Mouse (Mus musculus): ENCODE data around the gene Hspe1.
"Not testable (repeated sequence)": the region's sequence is repeated elsewhere in the genome, so short reads cannot be mapped to it uniquely, and the experiment has no call there.

The Hspe1 gene

DNA sequence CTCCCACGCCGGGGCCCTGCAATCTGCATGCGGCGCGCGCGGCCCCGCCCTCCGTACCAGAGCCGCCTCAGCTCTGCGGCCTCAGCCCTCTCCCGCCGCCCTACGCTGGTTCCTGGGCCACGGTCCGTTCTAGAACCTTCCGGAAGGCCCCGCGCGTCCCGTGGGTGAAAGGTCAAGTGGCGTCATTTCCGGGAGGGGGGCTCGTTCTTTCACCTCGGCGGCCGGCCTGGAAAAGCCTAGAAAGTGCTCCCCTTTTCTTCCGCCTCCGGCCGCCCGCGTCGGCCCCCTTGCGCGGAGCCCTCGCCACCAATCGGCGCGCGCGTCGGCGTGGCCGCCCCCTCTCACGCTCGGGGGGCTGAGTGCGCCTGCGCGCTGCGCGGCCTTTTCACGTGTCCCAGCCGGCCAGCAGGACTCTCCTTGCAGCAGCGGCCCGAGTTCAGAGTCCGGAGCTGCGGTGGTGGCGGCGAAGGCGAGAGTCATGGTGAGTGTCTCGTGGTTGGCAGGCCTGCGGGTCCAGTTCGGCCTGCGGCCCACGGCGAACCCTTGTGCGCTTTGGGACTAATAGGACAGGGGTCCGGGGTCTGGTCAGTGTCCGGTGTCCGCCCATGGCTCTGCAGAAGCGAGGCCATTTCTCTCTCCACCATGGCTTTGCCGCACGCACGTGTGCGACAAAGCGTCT lies at the start of gene Hspe1, which contains the start of gene Hspd1:
TSS of gene Hspe1 (plus strand) at position 201 of the 679 bp plus-strand sequence.
TSS of gene Hspd1 (minus strand) at position 312 of the 679 bp plus-strand sequence.
- DNase-seq = peak; percentile 99

DNA sequence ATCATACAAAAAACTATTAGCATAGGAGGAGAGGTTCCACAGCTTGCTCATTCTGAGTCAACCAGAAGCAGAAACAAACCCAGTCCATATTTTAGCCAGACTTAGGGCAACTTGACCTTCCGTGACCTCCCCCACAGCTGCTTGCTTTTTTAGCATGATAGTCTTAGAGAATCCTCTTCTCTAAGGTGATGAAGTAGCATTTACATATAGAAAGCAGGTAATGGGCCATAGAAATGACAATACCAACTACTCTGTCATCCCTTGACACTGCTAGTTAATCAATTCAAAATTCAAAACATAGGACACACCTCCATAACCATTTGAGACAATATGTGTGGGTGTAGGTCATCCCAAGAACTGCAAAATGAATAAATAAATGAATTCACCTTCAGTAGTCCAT lies 48.0 kb upstream of the Hspe1 start:
- DNase-seq = no peak

DNA sequence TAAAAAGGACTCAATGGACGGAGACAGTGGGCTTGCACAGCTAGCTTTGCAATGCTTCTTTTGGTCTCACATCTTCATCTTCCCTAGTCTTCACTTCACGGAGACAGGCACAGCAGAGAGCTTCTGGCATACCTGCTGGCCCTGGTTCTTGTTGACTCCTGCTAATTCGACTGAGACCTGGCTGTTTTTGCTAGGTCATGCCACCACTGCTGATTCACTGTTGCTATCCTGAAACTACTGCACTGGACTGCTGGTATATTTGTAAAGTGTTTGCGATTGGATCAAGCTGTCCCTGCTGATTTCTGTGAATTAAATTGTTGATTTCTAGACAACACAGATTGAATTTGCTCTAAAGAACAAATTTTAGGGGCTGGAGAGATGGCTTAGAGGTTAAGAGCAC lies 46.2 kb upstream of the Hspe1 start:
- DNase-seq = no peak

DNA sequence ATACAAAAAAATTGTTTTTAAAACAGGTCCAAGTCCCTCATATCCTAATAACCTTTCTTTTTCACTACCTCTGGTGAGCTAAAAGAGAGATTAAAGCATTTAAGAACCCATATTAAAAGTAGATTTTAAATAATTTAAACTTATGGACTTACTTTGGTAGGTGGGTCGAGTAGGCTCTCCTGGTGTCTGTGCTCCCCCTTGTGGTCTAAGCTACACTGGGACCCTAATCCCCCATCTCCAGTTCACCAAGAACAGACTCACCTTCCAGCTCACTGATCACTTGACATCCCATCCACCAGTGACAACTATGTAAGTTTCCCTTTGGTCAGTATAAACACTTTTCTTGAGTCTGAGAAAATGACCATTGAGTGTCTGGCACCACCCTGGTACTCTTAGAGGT lies 45.7 kb upstream of the Hspe1 start:
- no peak for DNase-seq

DNA sequence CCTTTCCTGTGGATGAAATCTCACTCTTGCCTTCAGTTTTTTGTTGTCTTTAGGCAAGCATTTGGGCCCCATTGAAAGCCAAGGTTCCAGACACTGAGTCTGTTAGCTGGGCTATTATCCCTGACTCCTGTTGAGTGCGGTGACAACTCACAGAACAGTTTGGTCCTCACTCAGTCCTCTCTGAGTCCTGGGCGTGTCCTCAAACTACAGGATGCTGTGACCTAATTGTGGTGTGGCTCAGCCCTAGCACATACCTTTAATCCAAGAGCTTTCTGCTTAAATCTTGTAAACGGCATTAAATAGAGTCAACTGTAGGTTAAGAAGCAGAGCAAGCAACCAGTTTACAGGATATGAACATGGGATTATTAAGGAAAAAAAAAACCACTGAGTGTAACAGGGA lies 44.8 kb upstream of the Hspe1 start:
- DNase-seq = no peak

DNA sequence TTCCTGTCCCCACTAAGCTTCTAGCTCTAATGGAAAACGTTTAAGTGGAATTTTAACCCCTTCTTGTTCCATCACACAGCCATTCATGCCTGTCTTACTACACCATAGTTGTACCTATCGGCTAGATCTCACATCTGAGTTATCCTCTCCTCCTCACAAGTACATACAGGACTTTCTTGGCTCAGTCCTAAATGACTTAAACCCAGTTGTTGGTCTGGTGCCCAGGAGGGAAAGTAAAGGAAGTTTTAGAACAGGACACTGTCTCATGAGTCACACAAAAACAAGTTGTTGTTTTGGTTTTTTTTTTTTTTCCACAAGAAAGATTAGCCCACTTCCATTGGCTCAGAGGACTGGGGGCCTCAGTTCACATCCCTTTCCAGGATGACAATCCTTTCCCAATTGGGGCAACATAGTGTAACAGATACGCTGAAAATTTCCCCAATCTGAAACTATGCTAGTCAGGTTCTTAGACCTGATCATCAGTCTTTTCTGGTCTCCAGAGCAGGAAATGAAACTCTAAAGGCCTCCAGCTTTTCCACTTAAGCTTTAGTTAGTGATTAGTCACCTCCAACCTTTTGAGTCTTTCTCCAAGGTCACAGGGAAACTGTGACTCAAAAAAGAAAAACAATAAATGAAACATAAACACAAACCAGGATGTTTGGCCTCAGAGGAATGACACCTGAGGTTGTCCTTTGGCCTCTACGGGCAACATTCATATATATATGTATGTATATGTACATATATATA lies 38.9 kb upstream of the Hspe1 start:
- no peak for DNase-seq

DNA sequence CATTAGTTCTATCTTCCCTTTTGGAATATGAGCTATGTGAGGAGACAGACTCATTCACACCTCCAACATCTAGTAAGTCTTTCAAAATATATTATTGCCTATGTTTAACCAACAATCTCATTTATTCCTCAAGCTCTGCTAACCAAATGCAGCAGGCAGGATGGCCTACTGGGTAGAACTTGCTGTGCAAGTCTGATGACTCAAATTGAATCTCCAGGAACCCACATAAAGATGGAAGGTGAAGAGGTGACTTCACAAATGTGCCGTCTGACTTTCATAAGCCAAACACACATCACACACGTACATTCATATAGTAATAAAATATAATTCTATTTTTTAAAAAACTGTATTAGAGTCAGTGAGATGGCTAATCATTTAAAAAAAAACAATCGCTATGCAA lies 36.3 kb upstream of the Hspe1 start:
- DNase-seq = no peak

DNA sequence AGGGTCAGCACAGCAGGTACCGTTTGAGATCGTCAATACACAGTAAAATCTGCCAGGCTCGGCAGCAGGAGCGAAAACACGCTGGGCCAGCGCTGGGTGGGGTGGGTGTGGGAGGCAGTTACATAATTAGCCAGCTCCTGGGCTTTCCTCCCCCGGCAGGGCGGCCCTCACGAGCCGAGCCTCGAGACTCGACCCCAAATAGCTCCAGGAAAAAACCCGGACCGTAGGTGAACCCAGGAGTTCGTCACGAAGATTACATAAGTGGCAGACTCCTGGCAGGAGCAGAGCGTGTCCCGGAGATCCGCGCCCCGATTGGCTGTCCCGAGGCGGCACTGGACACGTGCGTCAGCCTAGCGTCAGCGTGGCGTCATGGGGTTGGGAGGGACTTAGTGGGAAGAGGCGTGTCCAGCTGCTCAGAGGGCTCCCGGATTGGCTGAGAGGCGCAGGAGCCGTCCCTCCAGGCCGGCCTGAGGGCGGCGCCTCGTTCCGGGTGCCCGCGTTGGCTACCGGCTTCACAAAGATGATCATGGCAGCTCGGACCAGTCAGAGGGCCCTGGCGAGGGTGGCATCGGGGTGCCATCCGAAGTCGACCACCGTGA lies 35.5 kb upstream of the Hspe1 start, which contains the start of gene Coq10b:
TSS of gene Coq10b (plus strand) at position 416 of the 599 bp plus-strand sequence.
- peak; percentile 99 for DNase-seq

DNA sequence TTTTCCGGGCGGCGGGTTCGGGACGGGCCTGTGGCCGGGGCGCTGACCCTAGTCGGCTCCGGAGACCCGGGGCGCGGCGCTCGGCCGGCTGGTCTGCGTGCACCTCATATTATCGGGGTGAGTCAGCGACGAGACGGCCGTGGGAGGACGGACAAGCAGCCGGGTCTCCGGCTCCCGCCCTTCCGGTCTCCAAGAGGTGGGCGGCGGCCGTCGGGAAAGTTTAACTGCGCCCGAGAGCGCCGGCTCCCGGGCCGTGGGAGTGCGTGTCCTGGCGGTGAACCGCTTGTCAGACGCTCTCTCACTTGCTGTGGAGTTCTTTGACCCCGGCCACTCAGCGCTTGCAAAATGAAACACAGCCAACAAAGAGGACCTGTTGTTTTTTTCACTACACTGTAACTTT lies 34.9 kb upstream of the Hspe1 start:
- DNase-seq = peak; percentile 75

DNA sequence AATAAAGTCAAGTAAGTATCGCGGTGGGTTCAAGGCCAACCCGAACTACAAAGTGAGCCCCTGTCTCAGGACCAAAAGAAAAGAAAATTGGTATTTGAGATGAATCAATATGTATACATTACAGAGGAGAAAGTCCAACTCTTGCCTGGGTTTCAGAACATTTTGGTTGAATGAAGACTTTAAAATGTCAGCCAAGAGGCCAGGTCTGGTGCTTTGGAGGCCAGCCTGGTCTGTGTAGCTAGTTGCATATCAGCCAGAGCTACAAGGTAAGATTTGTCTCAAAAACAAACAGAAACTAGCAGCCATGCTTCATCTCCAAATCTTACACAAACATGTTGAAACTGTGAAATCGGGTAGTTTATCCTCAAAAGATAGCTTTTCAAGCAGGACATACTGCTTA lies 34.3 kb upstream of the Hspe1 start:
- no peak for DNase-seq

DNA sequence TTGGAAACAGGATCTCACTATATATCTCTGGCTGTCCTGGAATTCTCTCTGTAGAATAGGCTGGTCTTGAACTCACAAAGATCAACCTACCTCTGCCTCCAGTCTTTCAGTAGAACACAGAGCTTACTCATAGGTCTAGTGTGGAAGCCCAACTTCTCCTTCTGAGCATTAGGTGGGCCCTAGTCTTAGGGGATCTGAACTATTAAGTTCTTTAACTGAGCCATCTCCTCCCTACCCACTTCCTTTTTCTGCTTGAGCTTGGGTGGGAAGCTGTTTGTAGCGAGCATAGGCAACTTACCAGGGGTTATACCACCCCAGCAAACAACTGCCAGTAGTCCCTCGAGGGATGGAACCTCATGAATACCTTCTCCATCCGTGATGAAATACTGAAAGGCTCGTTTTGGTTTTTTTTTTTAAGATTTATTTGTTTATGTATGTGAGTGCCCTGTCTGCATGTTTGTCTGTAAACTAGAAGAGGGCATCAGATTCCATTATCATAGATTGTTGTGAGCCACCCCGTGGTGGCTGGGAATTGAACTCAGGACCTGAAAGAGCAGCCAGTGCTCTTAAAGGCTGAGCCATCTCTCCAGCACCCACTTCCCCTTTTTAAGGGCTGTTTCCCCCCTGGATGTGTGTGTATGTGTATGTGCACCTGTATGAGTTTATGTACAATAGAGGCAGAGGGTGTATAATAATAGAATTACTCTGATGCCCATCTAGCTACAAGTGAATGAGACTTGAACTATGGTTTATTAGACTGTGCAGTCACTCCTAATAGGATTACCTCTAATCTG lies 32.4 kb upstream of the Hspe1 start:
- DNase-seq = no peak

DNA sequence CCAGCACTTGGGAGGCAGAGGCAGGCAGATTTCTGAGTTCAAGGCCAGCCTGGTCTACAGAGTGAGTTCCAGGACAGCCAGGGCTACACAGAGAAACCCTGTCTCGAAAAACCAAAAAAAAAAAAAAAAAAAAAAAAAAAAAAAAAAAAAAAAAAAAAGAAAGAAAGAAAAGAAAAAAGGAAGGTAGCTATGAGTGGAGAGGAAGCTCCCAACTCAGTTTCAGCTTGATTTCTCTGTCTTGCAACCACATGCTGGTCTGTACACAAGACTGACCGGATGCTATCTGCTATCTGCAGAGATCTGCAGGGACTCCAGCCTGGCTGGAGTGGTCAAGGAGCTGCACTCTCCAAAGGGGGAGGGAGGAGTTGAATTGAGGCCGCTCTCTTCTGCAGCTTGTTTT lies 29.5 kb upstream of the Hspe1 start:
- not testable (repeated sequence) for DNase-seq

DNA sequence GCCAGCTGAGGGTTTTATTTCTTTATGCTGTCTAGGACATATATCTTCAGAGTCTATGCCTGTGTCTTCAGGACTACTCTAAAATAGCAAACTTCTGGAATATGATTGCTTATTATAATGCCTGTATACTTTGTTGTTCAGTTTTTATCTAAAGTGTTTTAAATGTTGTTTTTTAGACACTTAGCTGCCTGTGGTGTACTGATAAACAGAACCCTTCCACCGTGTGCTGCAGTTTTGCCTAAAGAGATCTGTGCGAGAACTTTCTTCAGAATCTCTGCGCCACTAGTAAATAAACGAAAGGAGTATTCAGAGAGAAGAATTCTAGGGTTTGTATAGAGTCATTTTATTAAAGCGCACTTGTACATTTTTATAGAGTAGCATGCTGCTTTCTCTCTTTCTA lies 26.8 kb upstream of the Hspe1 start:
- no peak for DNase-seq

DNA sequence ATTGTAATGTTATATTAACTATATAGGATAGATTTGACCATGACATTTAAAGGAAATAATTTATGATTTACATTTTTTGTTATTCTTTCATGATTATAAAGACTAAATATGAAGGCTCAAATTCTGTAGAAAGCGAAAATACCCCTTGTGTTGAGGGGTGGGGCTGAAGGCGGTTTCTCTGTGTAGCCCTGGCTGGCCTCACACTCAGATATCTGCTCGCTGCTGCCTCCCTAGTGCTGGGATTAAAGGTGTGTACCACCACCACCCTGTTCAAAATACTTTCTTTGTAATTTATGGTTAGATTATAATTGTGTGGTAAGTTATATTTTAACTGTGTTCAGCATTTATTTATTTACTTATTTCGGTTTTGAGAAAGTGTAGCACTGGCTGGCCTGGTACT lies 26.2 kb upstream of the Hspe1 start:
- no peak for DNase-seq

DNA sequence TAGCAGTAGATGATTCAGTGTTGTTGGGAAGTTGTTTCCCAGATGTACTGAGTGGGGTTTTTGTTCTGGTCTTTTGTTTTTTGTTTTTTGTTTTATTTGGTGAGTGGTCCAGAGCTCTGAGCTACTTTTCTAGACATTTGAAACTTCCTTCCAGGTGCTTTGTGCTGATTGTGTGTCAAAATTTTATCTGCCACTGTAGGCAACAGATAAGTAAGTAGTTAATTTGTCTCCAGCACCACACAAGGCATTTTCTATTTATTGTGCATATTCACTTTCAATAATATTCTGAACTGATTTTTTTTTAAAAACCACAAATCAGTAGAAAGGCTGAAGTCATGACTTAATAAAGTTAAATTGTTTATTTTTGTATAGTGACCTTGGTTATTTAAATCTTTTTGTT lies 15.6 kb upstream of the Hspe1 start:
- not testable (repeated sequence) for DNase-seq

DNA sequence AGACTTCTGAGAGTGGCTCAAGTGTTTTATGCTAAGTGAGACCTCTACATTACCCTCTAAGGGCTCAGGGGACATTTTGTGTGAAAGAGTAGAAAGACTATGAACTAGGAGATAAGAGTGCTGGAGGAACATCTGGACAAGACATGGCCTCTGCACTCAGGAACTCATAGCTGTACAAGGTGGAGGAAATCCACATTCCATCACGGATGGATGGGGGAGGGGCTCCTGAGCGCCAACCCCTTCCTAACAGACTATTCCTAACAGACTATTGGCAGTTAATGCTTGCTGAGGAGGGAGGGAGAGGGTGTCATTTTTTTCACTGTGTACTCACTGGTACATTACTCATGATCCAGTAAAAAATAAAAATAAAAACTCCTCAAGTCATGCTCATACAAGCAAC lies 13.2 kb upstream of the Hspe1 start:
- peak; percentile 26 for DNase-seq

DNA sequence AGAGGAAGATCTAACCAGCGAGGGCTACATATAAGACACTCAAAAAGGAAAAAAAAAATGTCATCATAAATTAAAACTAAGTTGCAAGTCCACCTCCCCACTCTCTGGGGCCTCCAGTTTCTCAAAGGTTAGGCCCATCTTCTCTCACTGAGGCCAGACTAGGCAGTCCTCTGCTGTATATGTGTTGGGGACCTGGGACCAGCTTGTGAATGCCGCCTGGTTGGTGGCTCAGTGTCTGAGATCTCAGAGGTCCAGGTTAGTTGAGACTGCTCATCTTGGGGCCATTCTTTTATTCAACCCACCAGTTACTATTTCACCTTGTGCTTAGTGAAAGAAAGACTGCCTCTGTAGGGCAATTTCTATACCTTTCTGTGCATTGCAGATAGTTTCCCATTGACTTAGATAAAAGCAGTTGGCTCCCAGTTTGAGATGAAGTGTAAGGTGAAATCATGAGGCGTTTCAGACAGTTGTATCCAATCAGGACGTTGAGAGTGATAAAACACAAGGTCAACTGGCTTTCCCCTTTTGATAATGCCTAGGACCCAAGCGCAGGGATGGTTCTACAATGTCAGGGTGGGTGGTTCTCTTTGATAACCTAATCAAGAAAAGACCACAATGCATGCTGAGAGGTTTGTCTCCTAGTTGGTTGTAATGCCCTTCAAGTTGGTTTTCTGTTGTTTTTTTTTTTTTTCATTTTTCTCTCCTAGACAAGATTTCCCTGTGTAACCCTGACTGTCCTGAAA lies 12.1 kb upstream of the Hspe1 start:
- DNase-seq = no peak

DNA sequence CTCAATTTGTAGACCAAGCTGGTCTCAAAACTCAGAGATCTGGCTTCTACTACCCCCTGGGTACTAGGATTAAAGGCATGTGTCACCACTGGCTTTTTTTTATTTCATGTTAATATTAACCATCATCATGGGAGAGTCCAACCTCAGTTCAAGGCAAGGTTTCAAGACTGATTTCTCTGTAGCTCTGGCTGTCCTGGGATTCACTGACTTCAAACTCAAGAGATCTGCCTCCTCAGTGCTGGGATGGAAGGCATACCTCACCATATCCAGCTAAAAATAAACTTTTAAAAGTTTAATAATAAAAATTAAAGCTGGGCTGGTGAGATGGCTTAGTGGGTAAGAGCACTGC lies 11.6 kb upstream of the Hspe1 start:
- no peak for DNase-seq

DNA sequence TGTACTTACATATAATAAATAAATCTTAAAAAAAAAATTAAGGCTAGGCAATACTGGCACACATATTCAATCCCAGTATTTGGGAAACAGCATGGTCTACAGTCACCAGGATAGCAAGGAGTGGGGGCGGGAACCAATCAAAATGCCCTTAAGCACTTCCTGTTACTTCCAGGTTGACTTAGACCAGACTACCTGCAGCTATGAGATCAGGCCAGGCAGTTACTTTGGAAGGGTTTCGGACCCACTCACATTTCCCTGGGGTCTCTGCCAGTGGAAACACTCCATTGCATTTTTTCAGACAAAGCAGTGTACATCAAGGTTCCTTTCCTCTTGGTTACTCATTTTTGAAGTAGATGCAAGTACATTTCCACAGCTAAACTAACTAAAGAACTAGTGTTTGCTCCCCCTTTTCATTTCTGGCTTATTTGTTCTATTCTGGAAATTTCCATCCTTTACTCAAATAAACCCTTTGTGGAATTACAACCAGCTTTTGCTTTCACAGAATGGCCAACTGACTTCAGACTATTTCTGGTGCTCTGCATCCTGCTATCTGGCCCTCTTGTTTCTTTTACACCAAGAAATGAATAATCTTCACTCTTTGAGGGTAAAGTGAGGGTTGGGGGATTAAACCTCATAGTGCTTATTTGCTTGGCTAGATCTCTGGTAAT lies 10.9 kb upstream of the Hspe1 start:
- DNase-seq = no peak

DNA sequence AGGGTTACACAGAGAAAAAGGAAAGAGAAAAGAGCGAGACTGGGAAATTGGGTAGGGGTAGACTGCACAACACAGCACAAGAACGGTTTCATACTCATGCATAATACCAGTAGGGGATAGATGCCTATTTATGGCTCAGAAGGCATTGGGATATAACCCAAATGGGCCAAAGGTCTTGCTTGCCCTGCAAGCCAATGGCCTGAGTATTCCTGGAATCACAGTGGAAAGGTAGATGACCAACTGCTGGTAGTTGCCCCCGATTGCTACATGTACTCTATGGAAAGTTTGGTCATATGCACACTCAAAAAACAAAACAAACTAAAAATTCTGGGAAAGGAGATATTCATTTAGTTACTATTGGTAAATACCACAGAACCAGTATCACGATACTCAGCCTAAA lies 8.3 kb upstream of the Hspe1 start:
- DNase-seq = no peak

DNA sequence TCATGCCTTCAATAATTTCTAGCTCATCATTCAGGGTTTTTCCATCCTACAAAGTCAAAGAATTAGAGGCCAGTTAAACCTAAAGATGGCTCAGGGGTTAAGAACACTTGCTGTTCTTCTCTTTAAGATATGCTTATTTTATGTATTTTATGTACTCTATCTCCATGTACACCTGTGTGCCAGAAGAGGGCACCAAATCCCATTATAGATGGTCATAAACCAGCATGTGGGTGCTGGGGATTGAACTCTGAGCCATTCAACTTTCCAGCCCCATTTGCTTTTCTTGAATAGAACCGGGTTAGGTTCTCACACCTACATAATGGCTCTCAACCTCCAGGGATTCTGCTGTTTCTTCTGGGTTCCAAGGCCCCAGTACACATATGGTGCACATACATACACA lies 5.8 kb upstream of the Hspe1 start:
- DNase-seq = peak; percentile 21

DNA sequence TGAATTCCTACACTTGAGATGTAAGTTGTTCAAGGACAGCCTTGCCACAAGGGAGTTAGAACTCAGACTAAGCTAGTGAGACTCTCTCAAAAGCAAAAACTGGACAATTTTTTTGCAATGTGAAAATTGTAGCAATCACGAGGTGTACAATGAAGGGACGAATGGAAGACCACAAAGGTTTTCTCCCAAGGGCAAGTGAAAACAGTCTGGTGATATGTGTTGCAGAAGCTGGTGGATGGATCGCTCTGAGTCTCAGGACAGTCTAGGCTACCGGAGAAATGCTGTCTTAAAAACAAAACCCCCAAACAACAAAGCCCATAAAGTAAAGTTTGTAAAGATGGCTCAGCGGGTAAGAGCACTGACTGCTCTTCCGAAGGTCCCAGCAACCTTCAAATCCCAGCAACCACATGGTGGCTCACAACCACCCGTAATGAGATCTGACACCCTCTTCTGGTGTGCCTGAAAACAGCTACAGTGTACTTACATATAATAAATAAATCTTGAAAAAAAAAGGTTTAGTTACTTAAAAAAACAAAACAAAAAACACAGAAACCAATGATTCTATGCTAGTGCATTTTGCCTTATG lies 2.1 kb upstream of the Hspe1 start:
- DNase-seq = no peak
